19 mouse cellular contexts compared by ENCODE assay signal in genomic region chr13:63038415-63038814, GRCm38 (mm10).
DNase-seq lines count a peak whose midpoint lies in the region; ATAC-seq lines count a peak whose summit lies in the region.
"Had no signal": no experiment of that assay in that cellular context is flagged by ENCODE, and none has a peak within 500 bp of the region (broad histone marks: within the 10 kb centered on the region; RNA-seq: fewer than 3 reads in every experiment).

No protein-coding gene starts in this region.

- no peak overlapping the region for H3K9ac ChIP-seq in kidney, embryonic 15.5 days
- no peak overlapping the region for H3K9ac ChIP-seq in lung, embryonic 16.5 days (ENCODE audit: low read length)
- H3K9ac ChIP-seq: forebrain, embryonic 12.5 days; heart, embryonic 13.5 days had no signal

- H3K27me3 ChIP-seq in kidney, embryonic 15.5 days = no peaks in the 10 kb centered on the region
- no peaks in the 10 kb centered on the region for H3K27me3 ChIP-seq in lung, embryonic 16.5 days (ENCODE audit: control insufficient read depth, insufficient read depth, low read depth, low read length)
- H3K27me3 ChIP-seq: forebrain, embryonic 12.5 days; heart, embryonic 13.5 days had no signal

- no peak overlapping the region for H3K4me3 ChIP-seq in kidney, embryonic 15.5 days (replicated peaks)
- H3K4me3 ChIP-seq in lung, embryonic 16.5 days (ENCODE audit: low read length) = no peak overlapping the region
- H3K4me3 ChIP-seq: forebrain, embryonic 12.5 days; heart, embryonic 13.5 days had no signal

- no peak for ATAC-seq in kidney, embryonic 15.5 days (replicated peaks; ENCODE audit: low FRiP score)
- no peak for ATAC-seq in lung, embryonic 16.5 days (ENCODE audit: low read depth)
- 0 out of 2 replicates have a peak, but pooled peaks have one; percentile 42 for ATAC-seq in common myeloid progenitor, adult 5-6 weeks (replicated peaks; ENCODE audit: low read depth, poor library complexity, severe bottlenecking)
- ATAC-seq: hindbrain, embryonic 16.5 days had no signal

- H3K4me2 ChIP-seq in kidney, embryonic 15.5 days = no peak overlapping the region
- H3K4me2 ChIP-seq in lung, embryonic 16.5 days (ENCODE audit: low read depth, low read length) = no peak overlapping the region
- H3K4me2 ChIP-seq: forebrain, embryonic 12.5 days; heart, embryonic 13.5 days; midbrain, embryonic 11.5 days had no signal

- no peak for DNase-seq in kidney, adult 18-20 months
- no peak for DNase-seq in lung, adult 18-20 months
- DNase-seq in neural tube, embryonic 10.5 days (ENCODE audit: extremely low spot score, low spot score) = no peak
- no peak for DNase-seq in cerebellum, postnatal 36 days
- DNase-seq: adrenal gland, adult 2 months; cerebellum, postnatal 10 days; gastrocnemius, postnatal 36 days; heart, postnatal 36 days; lung, adult 2 months; right cerebral cortex, postnatal 14 days; thymus, postnatal 36 days had no signal

- no peaks in the 10 kb centered on the region for H3K36me3 ChIP-seq in kidney, embryonic 15.5 days
- no peaks in the 10 kb centered on the region for H3K36me3 ChIP-seq in lung, embryonic 16.5 days (ENCODE audit: control insufficient read depth, insufficient read depth, low read length)
- H3K36me3 ChIP-seq: forebrain, embryonic 12.5 days; heart, embryonic 13.5 days had no signal

- peak overlapping the region; percentile 75 for H3K27ac ChIP-seq in kidney, embryonic 15.5 days
- H3K27ac ChIP-seq in lung, embryonic 16.5 days (ENCODE audit: low read length) = peak overlapping the region; percentile 92
- H3K27ac ChIP-seq: forebrain, embryonic 12.5 days; heart, embryonic 13.5 days had no signal

- 81% methylated on average over 2 of the region's 2 CpGs for WGBS in kidney, embryonic 15.5 days
- WGBS in lung, embryonic 16.5 days = 48% methylated on average over 2 of the region's 2 CpGs

- H3K9me3 ChIP-seq in kidney, embryonic 15.5 days (replicated peaks) = no peaks in the 10 kb centered on the region
- no peaks in the 10 kb centered on the region for H3K9me3 ChIP-seq in lung, embryonic 16.5 days (ENCODE audit: control insufficient read depth, low read length)
- H3K9me3 ChIP-seq: forebrain, embryonic 12.5 days; G1E; heart, embryonic 13.5 days had no signal

- peaks cover 13% of the 10 kb centered on the region for H3K4me1 ChIP-seq in kidney, embryonic 15.5 days
- H3K4me1 ChIP-seq in lung, embryonic 16.5 days (replicated peaks; ENCODE audit: control insufficient read depth, insufficient read depth, low read length) = peaks cover 12% of the 10 kb centered on the region
